Mouse (Mus musculus) neural tube, embryonic 14.5 days (tissue): ENCODE measurements around the gene Ndc1. TPM values are rescaled to one million over a fixed set of nuclear protein-coding genes. Genes with fewer than 3 reads are reported as not detected.
"Not testable (repeated sequence)": the region's sequence is repeated elsewhere in the genome, so short reads cannot be mapped to it uniquely, and the experiment has no call there.

Source experiments
- ATAC-seq: fragments of 200-750 bp; cut with Nextera tagmentation; 2 replicates; pipeline ENCODE4 v1.8.0; 2017; ENCODE audit warnings: low read depth, mild to moderate bottlenecking, moderate TSS enrichment, moderate library complexity
- H3K27ac ChIP-seq: fragments of 300-500 bp; sonication (generic); 2 replicates; pipeline ENCODE4 v1.5.1; 2014; ENCODE audit warnings: low read depth, mild to moderate bottlenecking, control low read depth, low read length, moderate library complexity, mixed read lengths
- H3K27me3 ChIP-seq: fragments of 300-500 bp; sonication (generic); 2 replicates; pipeline ENCODE4 v1.6.1; 2014; ENCODE audit warnings: low read length; ENCODE audit not compliant: control insufficient read depth, insufficient read depth
- H3K36me3 ChIP-seq: fragments of 300-500 bp; sonication (generic); 2 replicates; pipeline ENCODE4 v1.6.1; 2014; ENCODE audit warnings: low read length, mixed read lengths; ENCODE audit not compliant: control insufficient read depth, insufficient read depth
- H3K4me1 ChIP-seq: fragments of 300-500 bp; sonication (generic); 2 replicates; pipeline ENCODE4 v1.6.1; 2014; ENCODE audit warnings: low read length; ENCODE audit not compliant: control insufficient read depth, insufficient read depth
- H3K4me2 ChIP-seq: fragments of 300-500 bp; sonication (generic); 2 replicates; pipeline ENCODE4 v1.6.1; 2014; ENCODE audit warnings: mild to moderate bottlenecking, low read depth, low read length, control low read depth
- H3K4me3 ChIP-seq: fragments of 300-500 bp; sonication (generic); 2 replicates; pipeline ENCODE4 v1.5.1; 2014; ENCODE audit warnings: low read depth, low read length, control low read depth, mixed read lengths
- H3K9ac ChIP-seq: fragments of 300-500 bp; sonication (generic); replicated peaks from 2 replicates; pipeline ENCODE4 v1.6.1; 2014; ENCODE audit warnings: low read depth, mild to moderate bottlenecking, control low read depth, low read length, mixed read lengths
- H3K9me3 ChIP-seq: fragments of 300-500 bp; sonication (generic); 2 replicates; pipeline ENCODE4 v1.6.1; 2016; ENCODE audit warnings: low read length; ENCODE audit not compliant: control insufficient read depth
- WGBS: fragments of 180-500 bp; shearing (Covaris S2); extraction: QIAGEN DNeasy Blood & Tissue Kit; methylation state at CpG from one replicate; pipeline ENCODE4 v1.1.7; 2014; 5-methylcytosine and 5-hydroxymethylcytosine counted together
- polyA plus RNA-seq: library from polyadenylated mRNA; unstranded; fragments of >200 nt; fragmentation: Nextera tagmentation; extraction: Ambion mirVana; gene quantifications from 2 replicates; pipeline ENCODE4 v1.2.1, GENCODE M21; 2014

Gene Ndc1
- polyA plus RNA-seq, 1 experiment from 2014 or later: 22.5 TPM

GRCm38 (mm10) chr4:107358460-107358859 is 9.1 kb upstream of the Ndc1 start:
- 82% methylated on average over 3 of the region's 3 CpGs for WGBS
- Histone ChIP-seq H3K27ac (no peak overlapping the region), H3K9me3 (no peaks in the 10 kb centered on the region), H3K4me2 (no peak overlapping the region), H3K4me3 (no peak overlapping the region), H3K27me3 (no peaks in the 10 kb centered on the region), H3K9ac (no peak overlapping the region), H3K4me1 (peaks cover 13% of the 10 kb centered on the region; the same call in 1 of the 2 replicates), H3K36me3 (no peaks in the 10 kb centered on the region)
- no peak for ATAC-seq

DNA sequence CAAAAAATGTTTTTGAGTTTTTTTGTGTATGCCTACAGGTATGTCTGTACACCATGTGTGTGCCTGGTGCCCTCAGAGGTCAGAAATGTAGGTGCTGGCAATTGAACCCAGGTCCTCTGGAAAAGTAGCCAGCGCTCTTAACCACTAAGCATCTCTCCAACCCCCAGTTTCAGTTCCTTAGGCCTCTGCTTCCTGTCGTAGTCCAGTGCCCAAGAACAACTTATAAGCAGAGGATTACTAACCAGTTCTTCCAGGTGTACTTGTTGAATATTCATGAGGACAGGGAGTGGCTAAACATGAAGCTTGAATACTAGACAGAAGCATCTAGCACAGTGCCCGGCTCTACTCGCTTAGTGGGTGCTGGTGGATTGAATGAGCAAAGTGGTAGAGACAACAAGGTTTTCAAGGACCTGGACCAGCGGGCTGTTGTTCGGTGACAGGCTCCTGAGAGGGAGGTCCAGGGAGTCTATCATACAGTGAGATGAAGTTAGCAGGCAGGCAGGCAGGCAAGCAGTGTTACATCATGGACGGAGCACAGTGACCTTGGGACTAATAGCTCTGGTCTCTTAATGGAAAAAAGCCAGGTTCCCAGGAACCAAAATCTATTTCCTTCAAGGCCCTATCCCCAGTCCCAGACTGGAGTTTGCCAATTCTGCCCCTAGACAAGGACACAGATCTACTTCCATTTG is 7.0 kb upstream of the Ndc1 start:
- H3K4me2 ChIP-seq: no peak overlapping the region
- no peak overlapping the region for H3K27ac ChIP-seq
- no peak overlapping the region for H3K4me3 ChIP-seq
- no peak for ATAC-seq
- WGBS: 90% methylated on average over 7 of the region's 7 CpGs
- no peaks in the 10 kb centered on the region for H3K4me1 ChIP-seq
- H3K36me3 ChIP-seq: no peaks in the 10 kb centered on the region
- H3K27me3 ChIP-seq: no peaks in the 10 kb centered on the region
- no peaks in the 10 kb centered on the region for H3K9me3 ChIP-seq
- H3K9ac ChIP-seq: no peak overlapping the region

GRCm38 (mm10) chr4:107362755-107363154 is 4.8 kb upstream of the Ndc1 start:
- H3K4me1 ChIP-seq: no peaks in the 10 kb centered on the region
- ATAC-seq: no peak
- H3K9me3 ChIP-seq: no peaks in the 10 kb centered on the region
- no peak overlapping the region for H3K9ac ChIP-seq
- H3K27me3 ChIP-seq: no peaks in the 10 kb centered on the region
- no peaks in the 10 kb centered on the region for H3K36me3 ChIP-seq
- WGBS: 32% methylated on average over 4 of the region's 4 CpGs
- H3K4me2 ChIP-seq: no peak overlapping the region
- H3K27ac ChIP-seq: no peak overlapping the region
- no peak overlapping the region for H3K4me3 ChIP-seq

DNA sequence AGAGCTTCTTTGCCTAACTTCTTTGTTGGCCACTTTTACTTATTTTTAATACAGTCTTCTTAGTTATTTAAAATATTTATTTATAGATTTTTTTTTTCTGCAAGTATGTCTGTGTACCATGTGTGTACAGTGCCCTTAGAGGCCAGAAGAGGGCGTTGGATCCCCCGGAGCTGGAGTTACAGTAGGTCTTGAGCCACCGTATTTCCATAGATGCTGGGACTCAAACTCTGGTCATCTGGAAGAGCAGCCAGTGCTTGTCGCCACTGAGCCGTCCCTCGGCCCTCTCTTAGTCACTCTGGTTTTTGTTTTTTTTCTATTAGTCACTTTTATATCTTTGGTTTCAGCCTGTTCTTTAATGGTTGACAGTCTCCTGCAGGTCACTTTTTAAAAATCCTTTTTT is 4.0 kb upstream of the Ndc1 start:
- Histone ChIP-seq H3K4me3 (no peak overlapping the region), H3K27ac (no peak overlapping the region), H3K36me3 (no peaks in the 10 kb centered on the region), H3K27me3 (no peaks in the 10 kb centered on the region), H3K9ac (no peak overlapping the region), H3K4me1 (peaks cover 4% of the 10 kb centered on the region; the same call in 1 of the 2 replicates), H3K4me2 (no peak overlapping the region), H3K9me3 (no peaks in the 10 kb centered on the region)
- WGBS: 86% methylated on average over 6 of the region's 6 CpGs
- ATAC-seq: no peak

DNA sequence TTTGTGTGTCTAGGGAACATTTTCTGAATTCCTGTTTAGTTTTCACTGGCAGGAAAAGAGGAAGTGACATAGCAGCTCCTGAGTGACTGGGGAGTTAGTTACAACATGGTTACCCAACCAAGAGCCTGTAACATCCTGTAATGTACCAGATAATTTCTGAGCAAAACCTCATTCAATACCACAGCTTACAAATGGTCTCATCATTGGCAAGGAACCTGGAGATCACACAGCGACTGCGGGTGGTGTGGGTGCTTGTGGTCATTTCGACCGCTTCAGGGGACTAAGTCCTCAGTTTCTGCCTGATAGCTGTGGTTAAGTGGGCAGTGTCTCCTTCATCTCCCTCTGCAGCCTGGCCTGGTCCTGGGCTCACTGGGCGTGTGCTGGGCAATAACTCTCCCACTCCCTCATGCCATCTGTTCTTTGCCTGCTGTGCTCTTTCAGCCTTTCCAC is 3.4 kb upstream of the Ndc1 start:
- ATAC-seq: no peak
- Histone ChIP-seq H3K27me3 (no peaks in the 10 kb centered on the region), H3K27ac (no peak overlapping the region), H3K4me3 (no peak overlapping the region), H3K4me1 (peaks cover 9% of the 10 kb centered on the region; the same call in 1 of the 2 replicates), H3K36me3 (no peaks in the 10 kb centered on the region), H3K9ac (no peak overlapping the region), H3K4me2 (no peak overlapping the region), H3K9me3 (no peaks in the 10 kb centered on the region)
- WGBS: 81% methylated on average over 5 of the region's 5 CpGs

- not testable (repeated sequence) for ATAC-seq
Observed at GRCm38 (mm10) chr4:107366408-107366807, 1.2 kb upstream of the Ndc1 start.

GRCm38 (mm10) chr4:107372304-107372703 is 4.7 kb downstream of the Ndc1 start:
- no peak for ATAC-seq
- WGBS: 81% methylated on average over 2 of the region's 2 CpGs
- no peaks in the 10 kb centered on the region for H3K27me3 ChIP-seq
- no peak overlapping the region for H3K4me2 ChIP-seq
- H3K9me3 ChIP-seq: no peaks in the 10 kb centered on the region
- H3K27ac ChIP-seq: no peak overlapping the region
- H3K4me1 ChIP-seq: peaks cover 9% of the 10 kb centered on the region; the same call in 1 of the 2 replicates
- no peak overlapping the region for H3K9ac ChIP-seq
- peaks cover 20% of the 10 kb centered on the region for H3K36me3 ChIP-seq
- no peak overlapping the region for H3K4me3 ChIP-seq

More at GRCm38 (mm10) chr4:107366408-107366807, 1.2 kb upstream of the Ndc1 start:
- not testable (repeated sequence) for H3K4me3 ChIP-seq, H3K4me2 ChIP-seq, H3K9me3 ChIP-seq, H3K27ac ChIP-seq, H3K36me3 ChIP-seq, H3K4me1 ChIP-seq, H3K9ac ChIP-seq, H3K27me3 ChIP-seq

DNA sequence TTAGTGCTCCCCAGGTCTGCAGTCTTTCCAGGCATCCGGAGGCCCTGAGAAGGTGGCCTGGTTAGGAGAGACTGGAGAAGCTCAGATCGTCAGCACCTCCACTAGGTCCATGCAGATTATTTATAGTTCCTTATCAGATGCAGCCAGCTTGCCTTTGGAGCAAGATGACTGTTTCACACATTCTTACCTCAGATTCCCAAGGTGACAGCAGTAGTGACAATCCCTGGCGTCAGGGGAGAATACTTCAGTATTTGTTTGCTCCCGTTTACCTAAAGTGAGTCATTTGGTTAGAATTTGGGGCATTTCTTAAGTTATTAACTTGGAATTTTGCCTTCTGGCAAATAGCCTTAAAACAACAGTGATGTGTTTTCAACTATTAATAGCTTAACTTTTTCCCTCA is 7.1 kb downstream of the Ndc1 start:
- no peaks in the 10 kb centered on the region for H3K9me3 ChIP-seq
- H3K4me3 ChIP-seq: no peak overlapping the region
- H3K36me3 ChIP-seq: peaks cover 24% of the 10 kb centered on the region
- H3K9ac ChIP-seq: no peak overlapping the region
- H3K27me3 ChIP-seq: no peaks in the 10 kb centered on the region
- WGBS: 88% methylated on average over 4 of the region's 4 CpGs
- ATAC-seq: no peak
- no peak overlapping the region for H3K4me2 ChIP-seq
- no peak overlapping the region for H3K27ac ChIP-seq
- no peaks in the 10 kb centered on the region for H3K4me1 ChIP-seq

- WGBS: 91% methylated on average over 6 of the region's 6 CpGs
- no peak for ATAC-seq
- Histone ChIP-seq H3K4me3 (no peak overlapping the region), H3K36me3 (peaks cover 14% of the 10 kb centered on the region), H3K9ac (no peak overlapping the region), H3K27me3 (no peaks in the 10 kb centered on the region), H3K27ac (no peak overlapping the region), H3K9me3 (no peaks in the 10 kb centered on the region), H3K4me1 (no peaks in the 10 kb centered on the region), H3K4me2 (no peak overlapping the region)
Observed at GRCm38 (mm10) chr4:107378954-107379353, 11.4 kb downstream of the Ndc1 start.
